Mouse (Mus musculus) heart, postnatal 0 days (tissue): ENCODE results near the gene 4933424G06Rik.

ENCODE experiments used
- CTCF ChIP-seq: IDR thresholded peaks from 2 replicates; pipeline ENCODE4 v1.5.1; 2016; ENCODE audit warnings: antibody characterized with exemption, control low read depth, low read depth
- EP300 ChIP-seq: IDR thresholded peaks from 2 replicates; pipeline ENCODE4 v1.6.1; 2016; ENCODE audit warnings: antibody characterized with exemption, low read depth

DNA sequence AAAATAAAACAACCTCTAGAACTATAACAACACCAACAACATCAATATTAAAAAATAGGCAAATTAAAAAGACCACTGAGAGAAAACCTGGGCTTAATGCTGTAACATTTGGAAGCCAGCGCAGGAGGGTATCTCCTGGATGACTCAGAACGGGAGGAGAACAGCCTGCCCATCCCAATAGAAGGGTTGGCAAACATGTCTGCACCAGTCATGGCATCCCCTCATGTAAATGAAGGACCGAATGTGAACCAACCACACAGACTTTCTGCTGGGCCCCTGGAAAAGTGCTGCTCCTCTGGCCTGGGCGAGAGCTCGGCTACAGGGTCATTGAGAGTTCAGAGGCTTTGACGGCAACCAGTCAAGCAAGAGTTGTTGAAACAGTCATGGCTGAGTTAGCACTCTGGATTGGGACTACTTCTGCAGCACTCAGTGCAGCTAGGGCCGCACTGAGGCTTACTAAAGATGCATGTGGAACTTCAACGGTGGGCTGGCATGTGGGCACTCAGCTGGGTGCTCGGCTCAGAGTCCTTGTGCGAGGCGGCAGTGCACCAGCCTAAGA is 44.7 kb upstream of the 4933424G06Rik start:
- TF ChIP-seq CTCF (no peak), EP300 (no peak)
